Mouse (Mus musculus) left cerebral cortex, adult 18-20 months (tissue): ENCODE measurements around the gene Mbnl2. TPM values are rescaled to one million over a fixed set of nuclear protein-coding genes. Genes with fewer than 3 reads are reported as not detected.

Source experiments
- DNase-seq, 2 experiments: peaks; one replicate each; pipeline ENCODE4 v3.0.0; 2021 to 2022; ENCODE audit warnings: low spot score in 2 of 2, mixed read lengths in 1 of 2
- total RNA-seq, 2 experiments: library from RNA; stranded (reverse); gene quantifications; 2 replicates each; pipeline ENCODE4 v1.2.3; 2021

The Mbnl2 gene
- total RNA-seq, 2 experiments from 2014 or later: 241 to 268 TPM

GRCm38 (mm10) chr14:120271096-120271495, 4.4 kb upstream of the Mbnl2 start:
- DNase-seq: no peak

GRCm38 (mm10) chr14:120273766-120274165, 1.7 kb upstream of the Mbnl2 start:
- DNase-seq: no peak

GRCm38 (mm10) chr14:120274746-120275145, 723 bp upstream of the Mbnl2 start:
- DNase-seq: no peak

- no peak for DNase-seq
Observed at GRCm38 (mm10) chr14:120276343-120277080, 1.0 kb downstream of the Mbnl2 start.

- DNase-seq: no peak
Observed at GRCm38 (mm10) chr14:120277081-120277656, 1.7 kb downstream of the Mbnl2 start.

- DNase-seq: no peak
Observed at GRCm38 (mm10) chr14:120278290-120279244, 3.1 kb downstream of the Mbnl2 start.

GRCm38 (mm10) chr14:120280136-120280535, 4.7 kb downstream of the Mbnl2 start:
- no peak for DNase-seq

- DNase-seq: peak in 1 of 2 experiments; percentile 54
Observed at GRCm38 (mm10) chr14:120283787-120284186, 8.3 kb downstream of the Mbnl2 start.

GRCm38 (mm10) chr14:120284504-120284903, 9.0 kb downstream of the Mbnl2 start:
- DNase-seq: no peak

- no peak for DNase-seq
Observed at GRCm38 (mm10) chr14:120287121-120287986, 11.9 kb downstream of the Mbnl2 start.

GRCm38 (mm10) chr14:120287987-120288275, 12.5 kb downstream of the Mbnl2 start:
- DNase-seq: no peak

- no peak for DNase-seq
Observed at GRCm38 (mm10) chr14:120288378-120289002, 13.0 kb downstream of the Mbnl2 start.

GRCm38 (mm10) chr14:120289065-120289464, 13.6 kb downstream of the Mbnl2 start:
- DNase-seq: no peak

- DNase-seq: peak in 1 of 2 experiments; percentile 47
Observed at GRCm38 (mm10) chr14:120289528-120289927, 14.1 kb downstream of the Mbnl2 start.

GRCm38 (mm10) chr14:120291226-120291757, 15.8 kb downstream of the Mbnl2 start:
- no peak for DNase-seq

GRCm38 (mm10) chr14:120292133-120292532, 16.7 kb downstream of the Mbnl2 start:
- DNase-seq: no peak

GRCm38 (mm10) chr14:120292617-120293195, 17.2 kb downstream of the Mbnl2 start:
- DNase-seq: no peak

- DNase-seq: no peak
Observed at GRCm38 (mm10) chr14:120294480-120294879, 19.0 kb downstream of the Mbnl2 start.

- DNase-seq: no peak
Observed at GRCm38 (mm10) chr14:120295355-120296220, 20.1 kb downstream of the Mbnl2 start.
